Mouse (Mus musculus) neural tube, embryonic 13.5 days (tissue): ENCODE measurements at regions not wholly inside any gene's neighbourhood (a gene's known extent, or its start where the extent isn't known, plus 50 kb on each side); places are given as distances from the start of the nearest gene placed in this dataset.

Experiments
- ATAC-seq: fragments of 200-750 bp; cut with Nextera tagmentation; 2 replicates; pipeline ENCODE4 v1.8.0; 2017; ENCODE audit warnings: low read depth, mild to moderate bottlenecking, moderate TSS enrichment, moderate library complexity
- H3K27ac ChIP-seq: fragments of 300-500 bp; sonication (generic); replicated peaks from 2 replicates; pipeline ENCODE4 v1.5.1; 2015; ENCODE audit warnings: moderate library complexity, mild to moderate bottlenecking, inconsistent platforms
- H3K27me3 ChIP-seq: fragments of 300-500 bp; sonication (generic); 2 replicates; pipeline ENCODE4 v1.6.1; 2015; ENCODE audit warnings: mild to moderate bottlenecking, inconsistent platforms
- H3K36me3 ChIP-seq: fragments of 300-500 bp; sonication (generic); 2 replicates; pipeline ENCODE4 v1.6.1; 2015; ENCODE audit warnings: mild to moderate bottlenecking, inconsistent platforms
- H3K4me1 ChIP-seq: fragments of 300-500 bp; sonication (generic); replicated peaks from 2 replicates; pipeline ENCODE4 v1.6.1; 2015; ENCODE audit warnings: inconsistent platforms
- H3K4me2 ChIP-seq: fragments of 300-500 bp; sonication (generic); 2 replicates; pipeline ENCODE4 v1.6.1; 2015; ENCODE audit warnings: inconsistent platforms, mild to moderate bottlenecking, moderate library complexity
- H3K4me3 ChIP-seq: fragments of 300-500 bp; sonication (generic); 2 replicates; pipeline ENCODE4 v1.5.1; 2015; ENCODE audit warnings: mild to moderate bottlenecking, inconsistent platforms
- H3K9ac ChIP-seq: fragments of 300-500 bp; sonication (generic); 2 replicates; pipeline ENCODE4 v1.6.1; 2015; ENCODE audit warnings: moderate library complexity, mild to moderate bottlenecking, inconsistent platforms
- H3K9me3 ChIP-seq: fragments of 300-500 bp; sonication (generic); 2 replicates; pipeline ENCODE4 v1.6.1; 2016; ENCODE audit warnings: inconsistent platforms
- WGBS: fragments of 180-500 bp; shearing (Covaris S2); methylation state at CpG from one replicate; pipeline ENCODE4 v1.1.7; 2015; 5-methylcytosine and 5-hydroxymethylcytosine counted together

DNA sequence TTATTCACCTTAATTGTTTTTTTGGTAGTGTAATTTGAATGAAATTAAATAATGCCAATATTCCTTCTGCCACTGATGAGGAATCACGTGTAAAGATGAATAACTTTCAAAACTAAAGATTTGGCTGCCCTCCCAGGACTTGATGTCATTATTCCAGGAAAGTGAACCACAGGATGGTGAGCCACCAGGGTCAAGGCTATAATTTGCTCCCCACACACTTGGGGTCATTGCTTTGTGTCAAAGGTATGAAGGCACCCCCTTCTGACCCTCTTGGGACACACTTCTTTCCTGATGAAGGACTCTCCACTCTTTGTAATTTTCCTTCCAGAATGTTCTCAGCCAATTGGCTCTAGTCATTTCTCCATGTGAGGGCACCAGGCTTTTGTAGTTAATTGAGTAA, 313.4 kb downstream of the Gm11011 start:
- no peak overlapping the region for H3K4me2 ChIP-seq
- H3K4me3 ChIP-seq = no peak overlapping the region
- no peak overlapping the region for H3K9ac ChIP-seq
- 76% methylated on average over 1 of the region's 1 CpGs for WGBS
- no peaks in the 10 kb centered on the region; the same call in 1 of the 2 replicates for H3K9me3 ChIP-seq
- no peak overlapping the region for H3K27ac ChIP-seq
- H3K4me1 ChIP-seq = peaks cover 10% of the 10 kb centered on the region
- no peak for ATAC-seq
- H3K36me3 ChIP-seq = no peaks in the 10 kb centered on the region
- H3K27me3 ChIP-seq = no peaks in the 10 kb centered on the region

DNA sequence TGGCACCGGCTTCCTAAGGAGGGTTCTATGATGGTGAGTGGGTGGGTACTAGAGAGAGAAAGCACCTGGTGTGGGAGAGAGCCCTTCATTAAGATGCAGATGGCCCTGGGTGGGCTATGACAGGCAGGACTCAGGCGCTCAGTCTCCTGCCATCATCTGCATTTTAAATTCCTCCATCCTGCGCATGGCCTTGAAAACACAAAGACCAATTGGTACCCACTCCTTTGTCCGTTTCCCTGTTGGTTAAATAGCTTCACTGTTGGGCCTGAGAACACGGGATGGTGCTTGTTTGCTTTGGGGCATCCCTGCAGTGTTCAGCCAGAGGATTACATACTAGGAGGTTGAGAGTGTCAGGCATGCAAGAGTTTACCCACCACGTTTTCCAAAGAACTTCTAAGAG, 314.9 kb downstream of the Gm11011 start:
- no peak overlapping the region for H3K4me2 ChIP-seq
- H3K27me3 ChIP-seq = no peaks in the 10 kb centered on the region
- no peak overlapping the region for H3K27ac ChIP-seq
- 12% methylated on average over 6 of the region's 6 CpGs for WGBS
- H3K4me1 ChIP-seq = peaks cover 10% of the 10 kb centered on the region
- no peak for ATAC-seq
- no peaks in the 10 kb centered on the region; the same call in 1 of the 2 replicates for H3K9me3 ChIP-seq
- no peak overlapping the region for H3K9ac ChIP-seq
- no peaks in the 10 kb centered on the region for H3K36me3 ChIP-seq
- no peak overlapping the region for H3K4me3 ChIP-seq

DNA sequence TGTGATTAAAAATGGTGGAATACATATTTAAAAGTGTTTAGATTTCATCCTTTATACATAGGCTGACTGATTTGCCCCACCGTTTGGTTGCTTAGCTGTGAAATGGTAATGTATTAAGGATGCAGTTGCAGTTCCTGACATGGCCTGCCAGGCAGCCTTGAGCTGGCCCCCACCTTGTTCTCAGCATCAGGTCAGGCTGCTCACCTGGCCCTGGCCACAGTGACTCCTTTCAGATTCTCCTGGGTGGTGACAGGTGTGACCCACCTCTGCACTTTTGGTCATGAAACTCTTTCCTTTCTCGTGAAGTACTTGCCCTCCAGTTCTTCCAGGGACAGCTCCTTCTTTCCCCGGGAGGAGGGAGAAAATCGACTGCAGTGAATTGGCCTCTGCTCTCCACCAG, 315.5 kb downstream of the Gm11011 start:
- no peaks in the 10 kb centered on the region for H3K36me3 ChIP-seq
- H3K4me3 ChIP-seq = no peak overlapping the region
- H3K9me3 ChIP-seq = no peaks in the 10 kb centered on the region; the same call in 1 of the 2 replicates
- H3K27ac ChIP-seq = no peak overlapping the region
- ATAC-seq = no peak
- H3K27me3 ChIP-seq = no peaks in the 10 kb centered on the region
- no peak overlapping the region for H3K4me2 ChIP-seq
- H3K4me1 ChIP-seq = peaks cover 10% of the 10 kb centered on the region
- H3K9ac ChIP-seq = no peak overlapping the region
- WGBS = 34% methylated on average over 4 of the region's 4 CpGs

DNA sequence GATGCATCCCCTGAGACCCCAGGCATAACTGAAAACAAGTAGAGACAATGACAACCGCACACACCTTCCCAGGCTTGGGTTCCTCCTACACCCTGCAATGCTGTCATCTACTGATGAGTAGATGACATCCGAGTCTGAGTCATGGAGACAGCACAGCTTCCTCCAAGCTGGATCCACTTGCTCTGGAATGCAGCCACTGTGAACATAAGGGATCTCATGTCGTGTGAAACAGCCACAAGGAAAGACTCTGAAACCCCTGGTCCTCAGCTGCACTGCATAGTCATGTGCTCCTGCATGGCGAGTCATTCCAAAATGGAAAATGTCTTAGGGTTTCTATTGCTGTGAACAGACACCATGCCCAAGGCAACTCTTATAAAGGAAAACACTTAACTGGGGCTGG, 305.2 kb upstream of the Zfp64 start:
- no peak overlapping the region for H3K4me2 ChIP-seq
- H3K9ac ChIP-seq = no peak overlapping the region
- H3K9me3 ChIP-seq = no peaks in the 10 kb centered on the region
- 88% methylated on average over 4 of the region's 4 CpGs for WGBS
- no peaks in the 10 kb centered on the region for H3K4me1 ChIP-seq
- H3K27ac ChIP-seq = no peak overlapping the region
- no peaks in the 10 kb centered on the region for H3K36me3 ChIP-seq
- H3K27me3 ChIP-seq = no peaks in the 10 kb centered on the region
- no peak overlapping the region for H3K4me3 ChIP-seq
- ATAC-seq = no peak

DNA sequence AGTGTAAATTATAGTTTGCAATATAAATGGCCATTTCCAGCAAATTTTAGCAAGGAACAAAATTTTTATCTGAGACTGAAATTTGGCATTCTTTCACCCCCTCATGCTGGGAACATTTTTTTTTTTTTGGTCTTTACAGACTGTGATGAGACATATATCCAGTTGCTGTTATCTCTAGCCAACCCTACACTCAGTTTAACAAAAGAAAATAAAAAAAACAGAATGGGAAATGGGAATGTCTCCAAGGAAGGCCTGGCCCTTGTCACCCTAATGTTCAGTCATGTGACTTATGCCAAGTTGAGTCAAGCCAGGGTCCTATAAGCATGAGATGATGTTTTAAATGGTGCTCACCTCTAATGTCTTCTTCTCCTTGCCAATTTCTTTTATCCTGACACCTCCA, 289.2 kb upstream of the Zfp64 start:
- Histone ChIP-seq H3K9ac (no peak overlapping the region), H3K27me3 (no peaks in the 10 kb centered on the region), H3K36me3 (no peaks in the 10 kb centered on the region), H3K9me3 (no peaks in the 10 kb centered on the region), H3K27ac (no peak overlapping the region), H3K4me3 (no peak overlapping the region), H3K4me2 (no peak overlapping the region), H3K4me1 (0 out of 2 replicates have a peak, but pooled peaks cover 4% of the 10 kb centered on the region)
- ATAC-seq = no peak

GRCm38 (mm10) chr2:169243981-169244380, 288.6 kb upstream of the Zfp64 start:
- H3K9ac ChIP-seq = no peak overlapping the region

GRCm38 (mm10) chr2:169237856-169238255, 282.5 kb upstream of the Zfp64 start:
- Histone ChIP-seq H3K4me3 (no peak overlapping the region), H3K4me2 (no peak overlapping the region), H3K4me1 (0 out of 2 replicates have a peak, but pooled peaks cover 4% of the 10 kb centered on the region), H3K9me3 (no peaks in the 10 kb centered on the region), H3K27ac (no peak overlapping the region), H3K27me3 (no peaks in the 10 kb centered on the region), H3K36me3 (no peaks in the 10 kb centered on the region), H3K9ac (no peak overlapping the region)
- ATAC-seq = no peak
- 89% methylated on average over 4 of the region's 4 CpGs for WGBS

More at GRCm38 (mm10) chr2:169243981-169244380, 288.6 kb upstream of the Zfp64 start:
- H3K36me3 ChIP-seq = no peaks in the 10 kb centered on the region
- ATAC-seq = no peak
- H3K9me3 ChIP-seq = no peaks in the 10 kb centered on the region
- H3K4me2 ChIP-seq = no peak overlapping the region
- 89% methylated on average over 9 of the region's 9 CpGs for WGBS
- H3K27me3 ChIP-seq = no peaks in the 10 kb centered on the region
- H3K27ac ChIP-seq = no peak overlapping the region
- H3K4me3 ChIP-seq = no peak overlapping the region
- 0 out of 2 replicates have a peak, but pooled peaks cover 4% of the 10 kb centered on the region for H3K4me1 ChIP-seq

DNA sequence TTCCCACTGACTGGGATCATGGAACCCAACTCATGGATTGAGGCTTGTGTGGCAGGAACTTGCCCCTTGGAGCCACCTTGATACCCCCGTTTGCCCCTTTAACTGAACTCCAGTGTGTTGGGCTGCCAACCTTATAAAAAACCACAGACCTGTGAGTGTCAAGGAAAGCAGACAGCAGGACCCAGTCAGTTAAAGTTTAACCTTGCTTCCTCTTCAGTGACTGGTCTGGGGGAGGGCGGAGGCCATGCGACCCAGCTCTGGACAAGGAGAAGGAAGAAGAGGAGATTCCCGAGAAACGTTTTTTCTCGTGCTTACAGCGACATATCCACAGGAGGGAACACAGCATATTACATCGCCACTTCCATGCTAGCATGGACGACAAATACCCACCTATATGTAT, 281.9 kb upstream of the Zfp64 start:
- Histone ChIP-seq H3K4me2 (no peak overlapping the region), H3K27me3 (no peaks in the 10 kb centered on the region), H3K27ac (no peak overlapping the region), H3K4me3 (no peak overlapping the region), H3K9ac (no peak overlapping the region), H3K4me1 (0 out of 2 replicates have a peak, but pooled peaks cover 4% of the 10 kb centered on the region), H3K36me3 (no peaks in the 10 kb centered on the region), H3K9me3 (no peaks in the 10 kb centered on the region)
- WGBS = 94% methylated on average over 9 of the region's 9 CpGs
- no peak for ATAC-seq

GRCm38 (mm10) chr2:169234368-169235070, 279.1 kb upstream of the Zfp64 start:
- WGBS = 83% methylated on average over 11 of the region's 11 CpGs
- H3K9ac ChIP-seq = no peak overlapping the region
- no peak for ATAC-seq
- H3K27ac ChIP-seq = no peak overlapping the region
- no peaks in the 10 kb centered on the region for H3K4me1 ChIP-seq
- H3K9me3 ChIP-seq = no peaks in the 10 kb centered on the region
- no peak overlapping the region for H3K4me2 ChIP-seq
- H3K27me3 ChIP-seq = no peaks in the 10 kb centered on the region
- no peaks in the 10 kb centered on the region for H3K36me3 ChIP-seq
- no peak overlapping the region for H3K4me3 ChIP-seq

DNA sequence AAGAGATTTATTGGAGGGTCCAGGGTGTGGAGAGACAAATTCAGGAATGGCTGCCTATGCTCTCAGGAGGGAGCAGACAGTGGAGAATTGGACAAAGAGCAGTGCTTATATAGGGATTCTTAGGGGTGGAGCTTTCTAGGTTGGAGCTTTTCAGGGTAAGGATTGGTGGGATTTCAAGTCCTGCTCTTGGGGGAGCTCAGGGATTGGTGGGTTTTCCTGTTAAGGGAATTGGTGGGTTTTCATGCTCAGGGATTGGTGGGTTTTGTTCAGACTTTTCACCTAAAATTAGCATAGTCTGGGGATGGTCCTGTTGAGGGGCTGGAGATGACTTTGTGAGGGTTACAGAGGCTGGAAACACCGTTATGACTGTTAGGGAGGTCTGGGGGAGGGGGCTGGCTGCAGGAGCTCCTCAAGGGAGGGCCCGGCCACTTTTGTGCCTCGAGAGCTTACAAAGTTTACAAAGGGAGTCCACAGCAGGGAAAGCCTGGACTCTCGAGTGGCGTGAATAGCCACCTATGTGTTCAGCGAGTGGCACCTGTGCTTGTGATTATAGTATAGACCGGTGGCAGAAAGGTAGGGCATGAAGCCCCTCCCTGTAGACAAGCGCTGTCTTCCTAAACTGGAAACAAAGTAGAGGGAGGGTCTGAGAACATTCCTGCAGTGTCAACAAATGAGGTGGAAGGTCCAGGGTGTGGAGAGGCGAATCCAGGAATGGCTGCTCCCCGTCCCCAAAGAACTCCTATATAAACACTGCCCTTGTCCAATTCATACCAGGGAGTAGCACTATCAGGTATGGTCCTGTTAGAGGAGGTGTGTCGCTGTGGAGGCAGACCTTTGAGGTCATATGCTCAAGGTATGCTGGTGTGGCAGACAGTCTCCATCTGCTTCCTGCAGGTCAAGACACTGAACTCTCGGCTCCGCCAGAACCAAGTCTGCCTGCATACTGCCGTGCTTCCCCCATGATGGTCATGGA, 278.1 kb upstream of the Zfp64 start:
- ATAC-seq = no peak
- no peaks in the 10 kb centered on the region for H3K4me1 ChIP-seq
- 84% methylated on average over 14 of the region's 14 CpGs for WGBS
- no peak overlapping the region for H3K4me3 ChIP-seq
- H3K27ac ChIP-seq = no peak overlapping the region
- H3K36me3 ChIP-seq = no peaks in the 10 kb centered on the region
- H3K9me3 ChIP-seq = no peaks in the 10 kb centered on the region
- no peaks in the 10 kb centered on the region for H3K27me3 ChIP-seq
- H3K4me2 ChIP-seq = no peak overlapping the region
- H3K9ac ChIP-seq = no peak overlapping the region

DNA sequence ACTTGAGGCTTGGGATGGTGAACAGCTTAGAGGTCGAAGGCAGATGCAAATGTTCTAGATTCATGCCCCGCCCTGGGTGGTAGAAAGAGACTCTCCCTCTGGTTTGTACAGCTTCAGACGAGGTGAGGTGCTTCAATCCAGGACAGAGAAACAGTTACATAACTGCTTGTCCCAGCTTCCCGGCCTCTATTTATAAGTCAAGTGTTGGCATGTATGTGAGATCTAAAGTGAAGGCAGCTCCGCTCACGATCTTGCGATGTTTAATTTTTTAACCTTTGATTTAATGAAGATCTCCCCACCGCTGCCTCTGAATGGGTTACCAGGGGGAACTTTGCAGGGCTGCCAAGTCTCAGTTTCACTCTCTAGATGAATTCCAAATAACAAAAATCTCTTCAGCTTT, 266.9 kb upstream of the Zfp64 start:
- Histone ChIP-seq H3K9ac (no peak overlapping the region), H3K27me3 (no peaks in the 10 kb centered on the region), H3K36me3 (no peaks in the 10 kb centered on the region), H3K4me3 (no peak overlapping the region), H3K27ac (no peak overlapping the region), H3K4me2 (no peak overlapping the region), H3K9me3 (no peaks in the 10 kb centered on the region), H3K4me1 (no peaks in the 10 kb centered on the region)
- no peak for ATAC-seq
- WGBS = 84% methylated on average over 8 of the region's 8 CpGs

DNA sequence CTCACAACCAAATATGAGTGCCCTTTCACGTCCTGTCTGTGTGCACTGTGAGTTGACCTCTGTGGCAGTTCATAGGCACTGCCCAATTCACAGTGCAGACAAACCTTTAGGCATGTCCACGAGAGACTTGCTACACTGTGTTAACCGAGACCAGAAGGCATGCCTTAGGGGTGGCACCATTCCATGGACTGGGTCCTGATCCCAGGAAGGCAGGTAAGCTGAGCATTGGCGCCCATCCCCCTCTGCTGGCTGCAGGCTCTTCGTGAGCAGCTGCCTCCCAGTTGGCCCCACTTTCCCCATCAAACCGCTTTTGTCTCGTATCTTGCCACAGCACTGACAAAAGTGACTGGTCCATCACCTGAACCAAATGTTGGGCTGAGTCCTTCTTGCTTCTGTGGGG, 265.8 kb upstream of the Zfp64 start:
- no peak for ATAC-seq
- no peak overlapping the region for H3K9ac ChIP-seq

More for the DNA sequence above, 265.8 kb upstream of the Zfp64 start:
- H3K4me2 ChIP-seq = no peak overlapping the region
- 72% methylated on average over 7 of the region's 7 CpGs for WGBS
- H3K4me3 ChIP-seq = no peak overlapping the region
- H3K27me3 ChIP-seq = no peaks in the 10 kb centered on the region
- no peaks in the 10 kb centered on the region for H3K4me1 ChIP-seq
- H3K36me3 ChIP-seq = no peaks in the 10 kb centered on the region
- no peak overlapping the region for H3K27ac ChIP-seq
- no peaks in the 10 kb centered on the region for H3K9me3 ChIP-seq
